Mouse (Mus musculus): ENCODE results near the gene Gm12248. TPM values are rescaled to one million over a fixed set of nuclear protein-coding genes. Genes with fewer than 3 reads are reported as not detected.

Gm12248 gene
- total and polyA plus RNA-seq, 3 experiments: not detected

DNA sequence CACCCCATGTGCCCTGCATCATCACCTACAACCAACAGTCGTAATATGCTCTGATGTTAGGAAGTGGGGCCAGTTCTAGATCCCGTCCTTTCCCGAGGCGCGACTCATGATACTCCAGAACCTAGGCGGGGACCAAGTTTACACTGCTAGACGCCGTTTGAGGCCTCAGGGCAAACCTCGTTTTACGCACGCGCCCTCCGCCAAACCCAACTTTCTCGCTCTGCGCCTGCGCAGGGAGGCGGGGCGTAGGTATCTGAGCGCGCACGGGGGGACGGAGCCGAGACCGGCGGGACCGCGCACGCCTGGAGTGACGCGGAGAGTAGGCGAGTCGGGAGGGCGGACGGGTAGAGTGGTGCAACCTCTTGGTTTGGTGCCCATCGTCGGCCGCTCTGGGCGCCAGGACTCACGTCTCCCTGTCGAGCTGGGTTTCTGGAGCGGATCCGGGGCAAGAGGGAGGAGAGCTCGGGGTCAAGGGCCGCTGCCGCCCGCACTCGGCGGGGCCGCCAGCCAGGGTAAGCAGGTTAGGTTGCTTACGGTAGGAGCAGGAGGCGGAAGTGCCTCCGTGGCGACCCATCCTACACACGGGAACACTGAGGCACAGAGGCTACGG is 10.9 kb upstream of the Gm12248 start, which contains the start of gene Cnot8 (continued):
- TF ChIP-seq HCFC1 (IDR thresholded peaks at IDR 0.05; ENCODE audit: low read depth, low read length): peak; percentile 91
- TF ChIP-seq EP300 (IDR thresholded peaks at IDR 0.05; ENCODE audit: low read length): no peak; the same call in 1 of the 2 replicates
- no peak for TF ChIP-seq USF1 (IDR thresholded peaks at IDR 0.05; ENCODE audit: low read depth, low read length)
- TF ChIP-seq TCF12 (IDR thresholded peaks at IDR 0.05; ENCODE audit: low read depth, low read length): peak; percentile 95
- TF ChIP-seq ELF1 (IDR thresholded peaks at IDR 0.05; ENCODE audit: low read depth, low read length): peak; percentile 92
- peak; percentile 83 for TF ChIP-seq CHD2 (IDR thresholded peaks at IDR 0.05; ENCODE audit: low read length)
- TF ChIP-seq CHD1 (IDR thresholded peaks at IDR 0.05; ENCODE audit: low read depth, low read length): 0 out of 2 replicates have a peak, but pooled peaks have one; percentile 21
- no peak for TF ChIP-seq SMC3 (IDR thresholded peaks at IDR 0.05; ENCODE audit: low read depth, low read length)
- TF ChIP-seq RAD21 (IDR thresholded peaks at IDR 0.05; ENCODE audit: low read depth, low read length): no peak
- peak; percentile 82; the same call in 1 of the 2 replicates for TF ChIP-seq MXI1 (IDR thresholded peaks at IDR 0.05; ENCODE audit: low read depth, low read length)
- no peak for TF ChIP-seq JUND (conservative IDR thresholded peaks at IDR 0.05; ENCODE audit: low read depth, low read length)
- TF ChIP-seq ZMIZ1 (IDR thresholded peaks at IDR 0.05; ENCODE audit: low read depth, low read length): peak; percentile 94
- TF ChIP-seq RCOR1 (conservative IDR thresholded peaks at IDR 0.05; ENCODE audit: low read depth, low read length): peak; percentile 81
- TF ChIP-seq MAFK (IDR thresholded peaks at IDR 0.05; ENCODE audit: insufficient replicate concordance, low read length): no peak
- TF ChIP-seq ETS1 (conservative IDR thresholded peaks at IDR 0.05; ENCODE audit: low read depth, low read length): no peak; the same call in 1 of the 2 replicates
- TF ChIP-seq MAZ (IDR thresholded peaks at IDR 0.05; ENCODE audit: low read depth, low read length): no peak; the same call in 1 of the 2 replicates
- TF ChIP-seq SIN3A (IDR thresholded peaks at IDR 0.05; ENCODE audit: low read length): peak; percentile 92
- TF ChIP-seq MYC (IDR thresholded peaks at IDR 0.05; ENCODE audit: low read depth, low read length): peak; percentile 80
- peak; percentile 65; the same call in 1 of the 2 replicates for TF ChIP-seq TBP (conservative IDR thresholded peaks at IDR 0.05; ENCODE audit: low read depth, low read length)
- TF ChIP-seq ZNF384 (IDR thresholded peaks at IDR 0.05; ENCODE audit: low read depth, low read length): no peak
- peak; percentile 90 for TF ChIP-seq POLR2A (IDR thresholded peaks at IDR 0.05; ENCODE audit: low read depth, low read length)
- TF ChIP-seq ZC3H11A (IDR thresholded peaks at IDR 0.05; ENCODE audit: low read depth, low read length): no peak

DNA sequence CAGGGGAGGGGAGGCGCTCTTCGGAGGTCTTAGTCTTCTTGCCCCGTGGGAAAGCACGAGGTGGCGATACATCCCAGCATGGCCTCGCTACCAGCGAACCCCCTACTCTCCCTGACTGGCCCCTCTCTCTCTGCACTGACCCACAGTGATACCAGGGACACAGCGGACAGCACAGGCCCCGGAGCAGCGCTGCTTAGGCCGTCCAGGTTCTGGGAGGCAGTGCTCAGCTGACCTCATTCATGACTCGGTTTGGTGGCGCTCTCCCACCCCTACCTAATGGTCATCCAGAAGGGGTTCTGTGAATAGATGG is 10.4 kb upstream of the Gm12248 start:
- peaks cover 0 to 11% of the 10 kb centered on the region in 2 experiments for H3K36me3 ChIP-seq (replicated peaks in 1 of 2; ENCODE audit: control insufficient read depth in 1 of 2, insufficient read depth in 1 of 2, low read length in 1 of 2)
- no peaks in the 10 kb centered on the region for H3K27me3 ChIP-seq (replicated peaks)
- H3K79me2 ChIP-seq (replicated peaks; ENCODE audit: control insufficient read depth, extremely low read depth, insufficient read depth, poor library complexity, severe bottlenecking): peaks cover 38% of the 10 kb centered on the region
- no peak for DNase-seq (ENCODE audit: extremely low read depth)
- dilution Hi-C loops (cut with MboI; ENCODE audit: extremely low pct_ligation_motif_present, extremely low pct_unique_long_range_greater_than_20kb, low sequenced_read_pairs): no loop called here
- peak overlapping the region; percentile 43 to 76 (median 51) for H3K4me3 ChIP-seq (replicated peaks in 1 of 3; ENCODE audit: low read depth in 2 of 3, low read length in 2 of 3, poor library complexity in 1 of 3)
- TF ChIP-seq ZNF384 (IDR thresholded peaks at IDR 0.05; ENCODE audit: low read depth, low read length) (no peak), CTCF (conservative IDR thresholded peaks at IDR 0.05 in 1 of 2, IDR thresholded peaks at IDR 0.05 in 1 of 2; ENCODE audit: low read depth in 2 of 2, low read length in 2 of 2) (peak in 1 of 2 experiments; percentile 3; a peak in 1 of 4 replicates)
- peaks cover 16 to 51% of the 10 kb centered on the region in 2 experiments for H3K4me1 ChIP-seq (ENCODE audit: control insufficient read depth in 1 of 2, insufficient read depth in 2 of 2)
- no peaks in the 10 kb centered on the region for H3K9me3 ChIP-seq (replicated peaks; ENCODE audit: low read length)
- H3K4me2 ChIP-seq (ENCODE audit: insufficient read depth, low read depth, poor library complexity, severe bottlenecking): peak overlapping the region; percentile 7
- peak overlapping the region; percentile 75 for H3K27ac ChIP-seq (ENCODE audit: insufficient read depth, low read depth)
- in situ Hi-C loops (cut with MboI; ENCODE audit: low pct_ligation_motif_present, low pct_unique_long_range_greater_than_20kb, low sequenced_read_pairs): loop anchor here (5.0 kb wide), 1 partner anchor 36 kb away; no protein-coding TSS in a partner anchor
- peak overlapping the region; percentile 44 for H3K9ac ChIP-seq (ENCODE audit: insufficient read depth, low read depth)

Data from CH12.LX (cell line).